Mouse (Mus musculus) small intestine, adult 2 months (tissue): ENCODE results near the gene Zmynd8.

Experiments used
- CTCF ChIP-seq: fragments of 200-500 bp; IDR thresholded peaks from 2 replicates; pipeline ENCODE4 v1.5.1; 2012; ENCODE audit warnings: low read depth, mild to moderate bottlenecking, control low read depth, inconsistent platforms, low read length, moderate library complexity, mixed read lengths; ENCODE audit not compliant: insufficient replicate concordance, insufficient read length; ENCODE audit errors: extremely low read depth
- POLR2A ChIP-seq: fragments of 200-500 bp; IDR thresholded peaks from 2 replicates; pipeline ENCODE4 v1.6.1; 2012; ENCODE audit warnings: low read depth, mild to moderate bottlenecking, control low read depth, inconsistent platforms, low read length, moderate library complexity

- TF ChIP-seq CTCF (no peak), POLR2A (no peak)
These were observed 57.0 kb downstream of the Zmynd8 start for GRCm38 (mm10) chr2:165841805-165842204.
